Mouse (Mus musculus) forebrain, postnatal 0 days (tissue): ENCODE results near the gene Zdhhc20. TPM values are rescaled to one million over a fixed set of nuclear protein-coding genes. Genes with fewer than 3 reads are reported as not detected.

Experiments used
- ATAC-seq: fragments of 200-750 bp; cut with Nextera tagmentation; 2 replicates; pipeline ENCODE4 v1.8.0; 2017; ENCODE audit warnings: mild to moderate bottlenecking, moderate library complexity
- DNase-seq: peaks from one replicate; pipeline ENCODE4 v3.0.0-alpha.2; 2015
- H3K27ac ChIP-seq: fragments of 300-500 bp; sonication (generic); 2 replicates; pipeline ENCODE4 v1.5.1; 2014; ENCODE audit warnings: low read depth, mild to moderate bottlenecking, antibody characterized with exemption, low read length, moderate library complexity, mixed read lengths
- H3K27me3 ChIP-seq: fragments of 300-500 bp; sonication (generic); 2 replicates; pipeline ENCODE4 v1.6.1; 2014; ENCODE audit warnings: mild to moderate bottlenecking, low read length, mixed read lengths; ENCODE audit not compliant: insufficient read depth
- H3K36me3 ChIP-seq: fragments of 300-500 bp; sonication (generic); 2 replicates; pipeline ENCODE4 v1.6.1; 2014; ENCODE audit warnings: mild to moderate bottlenecking, moderate library complexity; ENCODE audit not compliant: insufficient read depth
- H3K4me1 ChIP-seq: fragments of 300-500 bp; sonication (generic); 2 replicates; pipeline ENCODE4 v1.6.1; 2014; ENCODE audit warnings: antibody characterized with exemption; ENCODE audit not compliant: insufficient read depth
- H3K4me2 ChIP-seq: fragments of 300-500 bp; sonication (generic); 2 replicates; pipeline ENCODE4 v1.6.1; 2014; ENCODE audit warnings: low read depth, mild to moderate bottlenecking, moderate library complexity
- H3K4me3 ChIP-seq: fragments of 300-500 bp; sonication (generic); 2 replicates; pipeline ENCODE4 v1.5.1; 2014; ENCODE audit warnings: low read depth, low read length, mixed read lengths
- H3K9ac ChIP-seq: fragments of 300-500 bp; sonication (generic); 2 replicates; pipeline ENCODE4 v1.6.1; 2014; ENCODE audit warnings: mild to moderate bottlenecking
- H3K9me3 ChIP-seq: fragments of 300-500 bp; sonication (generic); 2 replicates; pipeline ENCODE4 v1.6.1; 2016; ENCODE audit warnings: low read length
- CTCF ChIP-seq: sonication (generic); IDR thresholded peaks from 2 replicates; pipeline ENCODE4 v1.5.1; 2016; ENCODE audit warnings: antibody characterized with exemption, control low read depth, low read depth
- WGBS: fragments of 180-500 bp; shearing (Covaris S2); extraction: QIAGEN DNeasy Blood & Tissue Kit; methylation state at CpG from one replicate; pipeline ENCODE4 v1.1.7; 2014; 5-methylcytosine and 5-hydroxymethylcytosine counted together
- polyA plus RNA-seq: library from polyadenylated mRNA; unstranded; fragments of >200 nt; fragmentation: Nextera tagmentation; extraction: Ambion mirVana; gene quantifications from 2 replicates; pipeline ENCODE4 v1.2.1, GENCODE M21; 2015
- total RNA-seq: library from RNA; depleted of rRNA; stranded (reverse); fragments of >200 nt; gene quantifications from 2 replicates; pipeline ENCODE4 v1.2.3, GENCODE M21; 2014; rRNA removed

The Zdhhc20 gene
- total RNA-seq, result 26.7 and 35.0 TPM in 2 replicates
- 21.9 and 31.6 TPM in 2 replicates for polyA plus RNA-seq

GRCm38 (mm10) chr14:57890011-57890842, at the start of gene Zdhhc20:
Gene Zdhhc20, minus strand, starts transcription at chr14:57890276.
- ATAC-seq (peak; percentile 97), DNase-seq (peak; percentile 96)
- TF ChIP-seq CTCF, result no peak
- H3K4me2 ChIP-seq, result peak within 1 kb of the TSS; percentile 60
- H3K27me3 ChIP-seq, result no peaks in the 10 kb centered on the region
- WGBS, result 5% methylated on average over 62 of the region's 65 CpGs
- H3K9ac ChIP-seq, result peak within 1 kb of the TSS; percentile 94
- peak within 1 kb of the TSS; percentile 89 for H3K27ac ChIP-seq
- H3K4me1 ChIP-seq, result peaks cover 2% of the 10 kb centered on the region; the same call in 1 of the 2 replicates
- no peaks in the 10 kb centered on the region for H3K9me3 ChIP-seq
- no peaks in the 10 kb centered on the region for H3K36me3 ChIP-seq
- peak within 1 kb of the TSS; percentile 87 for H3K4me3 ChIP-seq

GRCm38 (mm10) chr14:57937297-57937696, 47.2 kb upstream of the Zdhhc20 start:
- H3K4me1 ChIP-seq, result no peaks in the 10 kb centered on the region
- no peak overlapping the region for H3K27ac ChIP-seq
- H3K36me3 ChIP-seq, result peaks cover 17% of the 10 kb centered on the region
- H3K4me3 ChIP-seq, result no peak overlapping the region
- DNase-seq (no peak), ATAC-seq (no peak)
- H3K27me3 ChIP-seq, result no peaks in the 10 kb centered on the region
- no peak for TF ChIP-seq CTCF
- WGBS, result 88% methylated on average over 6 of the region's 6 CpGs
- H3K4me2 ChIP-seq, result no peak overlapping the region
- no peak overlapping the region for H3K9ac ChIP-seq
- no peaks in the 10 kb centered on the region for H3K9me3 ChIP-seq

DNA sequence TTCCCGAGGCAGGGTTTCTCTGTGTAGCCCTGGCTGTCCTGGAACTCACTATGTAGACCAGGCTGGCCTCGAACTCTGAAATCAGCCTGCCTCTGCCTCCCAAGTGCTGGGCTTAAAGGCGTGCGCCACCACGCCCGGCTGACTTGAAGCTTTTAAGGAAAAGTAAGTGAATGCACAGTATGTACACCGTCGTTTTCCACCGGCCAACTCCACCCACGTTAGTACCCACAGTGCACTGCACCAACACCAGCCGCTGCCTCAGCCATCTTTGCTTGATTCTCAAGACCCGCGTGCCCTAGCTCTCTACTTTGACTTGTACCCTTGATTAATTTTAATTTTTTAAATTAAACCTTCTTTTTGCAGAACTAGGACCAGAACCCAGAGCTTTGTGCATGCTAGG, 44.6 kb upstream of the Zdhhc20 start:
- DNase-seq, result no peak
- Histone ChIP-seq H3K9ac (no peak overlapping the region), H3K36me3 (peaks cover 22% of the 10 kb centered on the region), H3K4me2 (no peak overlapping the region), H3K27ac (no peak overlapping the region), H3K9me3 (no peaks in the 10 kb centered on the region), H3K4me3 (no peak overlapping the region), H3K4me1 (no peaks in the 10 kb centered on the region), H3K27me3 (no peaks in the 10 kb centered on the region)
- TF ChIP-seq CTCF, result no peak
- ATAC-seq, result no peak
- 94% methylated on average over 13 of the region's 13 CpGs for WGBS

DNA sequence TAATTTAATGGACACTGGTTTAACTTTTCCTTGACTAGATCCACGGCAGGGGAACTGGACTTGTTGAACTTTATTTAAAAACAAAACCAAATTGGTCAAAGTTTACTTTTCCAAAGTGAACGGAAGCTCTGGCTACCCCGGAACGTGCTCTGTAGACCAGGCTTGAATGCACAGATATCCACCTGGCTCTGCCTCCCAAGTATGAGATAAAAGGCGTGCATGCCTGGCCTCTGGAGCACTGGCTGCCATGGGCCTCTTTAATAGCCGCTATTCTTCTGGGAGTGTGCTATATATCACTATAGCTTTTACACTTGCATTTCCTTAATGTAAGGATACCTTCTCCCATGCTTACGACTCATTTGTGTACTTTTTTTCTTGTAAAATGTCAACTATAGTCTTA, 43.5 kb upstream of the Zdhhc20 start:
- H3K36me3 ChIP-seq, result peaks cover 22% of the 10 kb centered on the region
- H3K4me3 ChIP-seq, result no peak overlapping the region
- H3K9ac ChIP-seq, result no peak overlapping the region
- no peak overlapping the region for H3K27ac ChIP-seq
- DNase-seq (no peak), ATAC-seq (no peak)
- H3K9me3 ChIP-seq, result no peaks in the 10 kb centered on the region
- no peaks in the 10 kb centered on the region for H3K4me1 ChIP-seq
- no peaks in the 10 kb centered on the region for H3K27me3 ChIP-seq
- H3K4me2 ChIP-seq, result no peak overlapping the region
- whole genome bisulfite sequencing, result 90% methylated on average over 7 of the region's 7 CpGs
- TF ChIP-seq CTCF, result no peak

DNA sequence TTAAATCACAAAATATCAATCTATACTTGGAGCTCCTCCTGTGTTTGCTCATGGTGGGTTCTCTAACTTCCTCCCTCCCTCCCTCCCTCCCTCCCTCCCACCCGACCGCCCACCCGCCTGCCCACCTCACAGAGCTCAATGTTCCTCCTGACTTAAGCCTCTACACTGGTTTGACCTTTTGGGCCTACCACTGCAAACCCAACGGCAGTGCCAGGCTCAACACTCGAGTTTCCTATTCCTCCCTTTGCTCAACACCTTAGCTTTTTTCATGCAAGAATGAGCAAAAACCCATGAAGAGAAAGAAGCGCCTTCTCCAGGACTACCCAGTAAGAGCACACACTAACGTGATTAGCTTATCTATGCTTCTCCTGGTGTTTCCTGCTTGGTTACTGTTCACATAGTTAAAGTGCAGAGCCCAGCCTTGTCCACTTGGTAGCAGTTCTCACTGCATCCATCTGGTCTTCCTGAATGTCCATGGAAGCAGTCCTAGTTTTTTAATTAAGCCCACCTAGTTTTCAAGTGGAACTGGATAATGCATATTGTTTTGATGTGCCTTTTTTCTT, 42.9 kb upstream of the Zdhhc20 start:
- ATAC-seq, result no peak
- no peak for TF ChIP-seq CTCF
- no peaks in the 10 kb centered on the region for H3K27me3 ChIP-seq

DNA sequence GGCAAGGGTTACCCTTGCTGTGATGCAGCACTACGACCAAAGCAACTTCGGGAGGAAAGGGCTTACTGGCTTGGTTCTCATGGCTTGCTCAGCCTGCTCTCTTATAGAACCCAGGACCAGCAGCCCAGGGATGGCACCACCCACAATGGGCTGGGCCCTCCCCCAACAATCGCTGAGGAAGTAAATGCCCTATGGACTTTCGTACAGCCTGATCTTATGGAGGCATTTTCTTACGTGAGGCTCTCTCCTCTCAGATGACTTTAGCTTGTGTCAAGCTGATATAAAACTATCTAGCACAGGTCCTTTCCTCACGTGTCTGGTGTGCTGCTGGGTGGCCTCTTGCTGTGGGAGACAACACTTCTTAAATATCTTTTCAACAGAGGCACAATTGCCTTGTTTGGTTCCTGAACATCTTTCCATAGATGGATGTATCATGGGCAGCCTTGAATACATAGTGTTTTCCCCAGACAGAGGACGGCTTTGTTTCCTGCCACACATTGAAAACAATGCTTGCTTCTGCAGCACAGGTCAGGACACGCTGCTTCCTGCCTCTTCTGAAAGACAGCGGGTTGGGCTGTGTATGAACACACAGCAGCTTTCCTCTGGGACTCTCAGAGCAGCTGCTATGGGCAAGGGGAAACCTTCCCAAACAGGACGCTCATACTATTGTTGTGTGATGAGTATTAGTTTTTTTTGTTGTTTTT, 31.5 kb upstream of the Zdhhc20 start:
- H3K9ac ChIP-seq, result no peak overlapping the region
- no peak overlapping the region for H3K4me3 ChIP-seq
- peaks cover 49% of the 10 kb centered on the region for H3K36me3 ChIP-seq
- H3K27ac ChIP-seq, result no peak overlapping the region
- no peaks in the 10 kb centered on the region for H3K9me3 ChIP-seq
- peak; percentile 50 for ATAC-seq
- no peak for DNase-seq
- H3K4me2 ChIP-seq, result no peak overlapping the region
- H3K4me1 ChIP-seq, result no peaks in the 10 kb centered on the region
- H3K27me3 ChIP-seq, result no peaks in the 10 kb centered on the region
- TF ChIP-seq CTCF, result no peak
- 38% methylated on average over 10 of the region's 10 CpGs for WGBS

More for the DNA sequence above, 42.9 kb upstream of the Zdhhc20 start:
- H3K4me3 ChIP-seq, result no peak overlapping the region
- H3K27ac ChIP-seq, result no peak overlapping the region
- no peak for DNase-seq
- 66% methylated on average over 7 of the region's 7 CpGs for WGBS
- H3K9me3 ChIP-seq, result no peaks in the 10 kb centered on the region
- H3K4me2 ChIP-seq, result no peak overlapping the region
- H3K4me1 ChIP-seq, result no peaks in the 10 kb centered on the region
- H3K36me3 ChIP-seq, result peaks cover 22% of the 10 kb centered on the region
- no peak overlapping the region for H3K9ac ChIP-seq
